Mouse (Mus musculus) myocyte (in vitro differentiated cells): Measurements from ENCODE around the gene Padi6.

Experiments used
- MAX ChIP-seq: IDR thresholded peaks from one replicate; pipeline ENCODE4 v1.6.1; 2011; ENCODE audit warnings: low read depth, mild to moderate bottlenecking, control low read depth
- POLR2A ChIP-seq: IDR thresholded peaks from one replicate; pipeline ENCODE4 v1.6.1; 2011; ENCODE audit warnings: low read depth, mild to moderate bottlenecking, control low read depth, moderate library complexity; ENCODE audit not compliant: insufficient read length
- USF1 ChIP-seq: IDR thresholded peaks from one replicate; pipeline ENCODE4 v1.6.1; 2011; ENCODE audit warnings: low read depth, mild to moderate bottlenecking, control low read depth, moderate library complexity

GRCm38 (mm10) chr4:140740655-140741054, 1.8 kb downstream of the Padi6 start:
- TF ChIP-seq MAX (no peak), USF1 (no peak), POLR2A (no peak)
